Mouse (Mus musculus) ES-Bruce4 (cell line): ENCODE results near the gene Ssna1. TPM values are rescaled to one million over a fixed set of nuclear protein-coding genes. Genes with fewer than 3 reads are reported as not detected.

Source experiments
- H3K27ac ChIP-seq: 2 replicates; pipeline ENCODE4 v1.5.1; 2012; ENCODE audit warnings: low read length, inconsistent platforms; ENCODE audit not compliant: insufficient read depth
- H3K27me3 ChIP-seq: 2 replicates; pipeline ENCODE4 v1.6.1; 2012; ENCODE audit warnings: mild to moderate bottlenecking, low read length, inconsistent platforms; ENCODE audit not compliant: control insufficient read depth, poor library complexity, insufficient read depth, severe bottlenecking
- H3K36me3 ChIP-seq: 2 replicates; pipeline ENCODE4 v1.6.1; 2012; ENCODE audit warnings: inconsistent platforms, mild to moderate bottlenecking, low read length, moderate library complexity; ENCODE audit not compliant: control insufficient read depth, poor library complexity, insufficient read depth, severe bottlenecking
- H3K4me1 ChIP-seq: one replicate; pipeline ENCODE4 v1.8.1; 2011; ENCODE audit warnings: low read length; ENCODE audit not compliant: control insufficient read depth, insufficient read depth
- H3K4me3 ChIP-seq: 2 replicates; pipeline ENCODE4 v1.5.1; 2011; ENCODE audit warnings: low read depth, mild to moderate bottlenecking, low read length
- H3K9ac ChIP-seq: 2 replicates; pipeline ENCODE4 v1.6.1; 2012; ENCODE audit warnings: low read depth, mild to moderate bottlenecking, inconsistent platforms; ENCODE audit not compliant: poor library complexity, severe bottlenecking
- H3K9me3 ChIP-seq: replicated peaks from 2 replicates; pipeline ENCODE4 v1.6.1; 2012; ENCODE audit warnings: mild to moderate bottlenecking, low read length, inconsistent platforms; ENCODE audit not compliant: control insufficient read depth, poor library complexity, insufficient read depth, severe bottlenecking
- CTCF ChIP-seq: IDR thresholded peaks from one replicate; pipeline ENCODE4 v1.8.1; 2011; ENCODE audit warnings: low read depth, low read length
- EP300 ChIP-seq: IDR thresholded peaks from 2 replicates; pipeline ENCODE4 v1.6.1; 2011; ENCODE audit warnings: low read depth, low read length; ENCODE audit not compliant: insufficient read depth
- POLR2A ChIP-seq: IDR thresholded peaks from one replicate; pipeline ENCODE4 v1.8.1; 2011; ENCODE audit warnings: low read length; ENCODE audit not compliant: insufficient read depth
- polyA plus RNA-seq: library from polyadenylated mRNA; stranded (reverse); fragments of >200 nt; gene quantifications from 2 replicates; pipeline ENCODE4 v1.2.4, GENCODE M21; 2011; ENCODE audit warnings: low read depth; ENCODE audit not compliant: missing spikeins, insufficient read depth, insufficient read length

Gene Ssna1
- polyA plus RNA-seq, 1 experiment: 49.1 TPM

- H3K9ac ChIP-seq: 0 out of 2 replicates have a peak overlapping the region, but pooled peaks have one; percentile 15
- H3K27ac ChIP-seq: peak overlapping the region; percentile 73
- H3K9me3 ChIP-seq: no peaks in the 10 kb centered on the region
- peaks cover 20% of the 10 kb centered on the region for H3K4me1 ChIP-seq
- no peaks in the 10 kb centered on the region for H3K27me3 ChIP-seq
- no peaks in the 10 kb centered on the region for H3K36me3 ChIP-seq
- H3K4me3 ChIP-seq: peak overlapping the region; percentile 71
- TF ChIP-seq EP300 (no peak), POLR2A (no peak), CTCF (no peak)
These were observed 31.9 kb downstream of the Ssna1 start for GRCm38 (mm10) chr2:25240310-25240709.

- no peaks in the 10 kb centered on the region for H3K27me3 ChIP-seq
These were observed 32.5 kb downstream of the Ssna1 start for GRCm38 (mm10) chr2:25239766-25240165.

GRCm38 (mm10) chr2:25238106-25238505, 34.1 kb downstream of the Ssna1 start:
- Histone ChIP-seq H3K4me1 (peaks cover 20% of the 10 kb centered on the region), H3K4me3 (no peak overlapping the region), H3K27me3 (no peaks in the 10 kb centered on the region), H3K36me3 (no peaks in the 10 kb centered on the region), H3K27ac (no peak overlapping the region), H3K9me3 (no peaks in the 10 kb centered on the region), H3K9ac (no peak overlapping the region)
- TF ChIP-seq POLR2A (no peak), CTCF (no peak), EP300 (no peak)

More at GRCm38 (mm10) chr2:25239766-25240165, 32.5 kb downstream of the Ssna1 start:
- TF ChIP-seq POLR2A: no peak
- no peak for TF ChIP-seq EP300
- TF ChIP-seq CTCF: no peak
- Histone ChIP-seq H3K36me3 (no peaks in the 10 kb centered on the region), H3K27ac (no peak overlapping the region), H3K9me3 (no peaks in the 10 kb centered on the region), H3K4me1 (peaks cover 20% of the 10 kb centered on the region), H3K4me3 (no peak overlapping the region), H3K9ac (no peak overlapping the region)

- Histone ChIP-seq H3K27me3 (no peaks in the 10 kb centered on the region), H3K4me1 (peaks cover 20% of the 10 kb centered on the region), H3K36me3 (no peaks in the 10 kb centered on the region), H3K4me3 (no peak overlapping the region), H3K9me3 (no peaks in the 10 kb centered on the region), H3K27ac (no peak overlapping the region), H3K9ac (no peak overlapping the region)
- TF ChIP-seq EP300 (no peak), POLR2A (no peak), CTCF (no peak)
These were observed 34.7 kb downstream of the Ssna1 start for GRCm38 (mm10) chr2:25237522-25237921.

GRCm38 (mm10) chr2:25236614-25237013, 35.6 kb downstream of the Ssna1 start, which contains the start of gene Rnf224:
Gene Rnf224 (minus strand): TSS chr2:25236787.
- no peak within 1 kb of the TSS for H3K4me3 ChIP-seq
- H3K27me3 ChIP-seq: no peaks in the 10 kb centered on the region

GRCm38 (mm10) chr2:25234551-25235220, 37.6 kb downstream of the Ssna1 start:
- Histone ChIP-seq H3K4me3 (no peak overlapping the region), H3K4me1 (peaks cover 15% of the 10 kb centered on the region), H3K9ac (no peak overlapping the region), H3K27me3 (no peaks in the 10 kb centered on the region), H3K36me3 (no peaks in the 10 kb centered on the region), H3K27ac (no peak overlapping the region), H3K9me3 (no peaks in the 10 kb centered on the region)
- no peak for TF ChIP-seq POLR2A
- TF ChIP-seq EP300: no peak
- no peak for TF ChIP-seq CTCF

More at GRCm38 (mm10) chr2:25236614-25237013, 35.6 kb downstream of the Ssna1 start, which contains the start of gene Rnf224:
- Histone ChIP-seq H3K4me1 (peaks cover 20% of the 10 kb centered on the region), H3K9me3 (no peaks in the 10 kb centered on the region), H3K9ac (no peak within 1 kb of the TSS), H3K36me3 (no peaks in the 10 kb centered on the region), H3K27ac (no peak within 1 kb of the TSS)
- peak; percentile 59; the same call in 1 of the 2 replicates for TF ChIP-seq EP300
- no peak for TF ChIP-seq CTCF
